12 mouse cellular contexts compared by ENCODE assay signal in the genomic region with DNA sequence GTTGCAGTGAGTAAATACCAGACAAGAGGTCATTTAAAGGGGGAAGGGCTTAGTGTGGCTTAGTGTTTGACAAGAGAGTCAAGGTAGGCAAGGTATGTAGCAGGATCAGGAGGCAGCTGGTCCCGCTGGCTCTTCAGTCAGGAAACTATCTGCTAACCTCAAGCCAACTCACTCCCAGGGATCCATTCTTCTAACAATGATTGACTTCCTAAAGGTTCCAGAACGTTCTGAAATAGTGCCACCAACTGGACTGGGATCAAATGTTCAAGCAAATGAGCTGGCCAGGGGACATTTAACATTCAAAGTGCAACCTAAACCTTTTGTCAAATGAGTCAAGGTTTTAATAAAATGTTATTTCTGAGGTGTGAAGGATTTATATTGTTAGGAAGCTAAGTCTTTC. TPM values are rescaled to one million over a fixed set of nuclear protein-coding genes. Genes with fewer than 3 reads are reported as not detected.
DNase-seq lines count a peak whose midpoint lies in the region; ATAC-seq and TF ChIP-seq lines count a peak whose summit lies in the region.
"Had no signal": no experiment of that assay in that cellular context is flagged by ENCODE, and none has a peak within 500 bp of the region (broad histone marks: within the 10 kb centered on the region; RNA-seq: fewer than 3 reads in every experiment).

No protein-coding gene starts in this region.

- WGBS in kidney, adult 2 months: 11% methylated on average over 2 of the region's 2 CpGs

- TF ChIP-seq CTCF in layer of hippocampus, adult 2 months (conservative IDR thresholded peaks at IDR 0.05): peak; percentile 50
- TF ChIP-seq CTCF in kidney, adult 2 months (conservative IDR thresholded peaks at IDR 0.05; ENCODE audit: insufficient read depth, insufficient read length, low read depth, low read length): no peak

- peaks cover 5% of the 10 kb centered on the region; the same call in 1 of the 2 replicates for H3K4me1 ChIP-seq in kidney, adult 2 months (ENCODE audit: control insufficient read depth, insufficient read depth, low read length)
- H3K4me1 ChIP-seq: embryonic facial prominence, embryonic 12.5 days; hindbrain, embryonic 15.5 days; neural tube, embryonic 12.5 days had no signal

- H3K4me3 ChIP-seq in layer of hippocampus, adult 2 months: no peak overlapping the region
- H3K4me3 ChIP-seq in kidney, adult 2 months (ENCODE audit: insufficient read depth, low read depth, low read length): no peak overlapping the region
- H3K4me3 ChIP-seq: embryonic facial prominence, embryonic 12.5 days; hindbrain, embryonic 15.5 days; megakaryocyte, embryonic 14.5 days; neural tube, embryonic 12.5 days had no signal

- peak overlapping the region; percentile 63; the same call in 1 of the 2 replicates for H3K27ac ChIP-seq in layer of hippocampus, adult 2 months
- H3K27ac ChIP-seq in kidney, adult 2 months (ENCODE audit: insufficient read depth, low read depth, low read length): peak overlapping the region; percentile 85
- H3K27ac ChIP-seq: embryonic facial prominence, embryonic 12.5 days; hindbrain, embryonic 15.5 days; neural tube, embryonic 12.5 days had no signal

- no peaks in the 10 kb centered on the region for H3K27me3 ChIP-seq in kidney, adult 2 months (replicated peaks; ENCODE audit: control insufficient read depth, insufficient read depth, low read length)
- H3K27me3 ChIP-seq: CH12.LX; embryonic facial prominence, embryonic 12.5 days; hindbrain, embryonic 15.5 days; megakaryocyte, embryonic 14.5 days; neural tube, embryonic 12.5 days had no signal

- no peak for ATAC-seq in granulocyte monocyte progenitor cell, adult 5-6 weeks (replicated peaks; ENCODE audit: poor library complexity, severe bottlenecking)

- no peak for TF ChIP-seq POLR2A in kidney, adult 2 months (IDR thresholded peaks at IDR 0.05; ENCODE audit: low read depth, low read length)

- no peak for DNase-seq in layer of hippocampus, adult 2 months (ENCODE audit: low spot score in 2 of 2)
- no peak for DNase-seq in layer of hippocampus, postnatal 14 days (ENCODE audit: low spot score in 2 of 2)
- peak; percentile 26 to 43 for DNase-seq in heart, adult 9 months (ENCODE audit: low spot score in 2 of 2)
- peak; percentile 85 for DNase-seq in kidney, adult 2 months
- DNase-seq in lung, postnatal 14 days: peak; percentile 29
- no peak for DNase-seq in adrenal gland, postnatal 36 days

- no peaks in the 10 kb centered on the region for H3K36me3 ChIP-seq in kidney, adult 2 months (ENCODE audit: control insufficient read depth, insufficient read depth, low read length)
- H3K36me3 ChIP-seq: embryonic facial prominence, embryonic 12.5 days; hindbrain, embryonic 15.5 days; neural tube, embryonic 12.5 days had no signal

RNA-seq across cellular contexts. Expression of a gene that starts 21.5 kb away (rescaled TPM):
- 10 to 100 TPM; 41.6 to 44.1 TPM for total RNA-seq in layer of hippocampus, adult 2 months (2021)
- 10 to 100 TPM; 35.4 to 38.1 TPM for total RNA-seq in layer of hippocampus, postnatal 14 days (2021)
- 32.0 and 33.9 TPM in 2 replicates for polyA plus RNA-seq in kidney, adult 2 months (2012; rRNA removed)
- 10 to 100 TPM; 62.7 to 63.9 TPM for total RNA-seq in adrenal gland, postnatal 36 days (2021)
- total RNA-seq in granulocyte monocyte progenitor cell, adult 5-6 weeks (2014; fragmentation: Nextera tagmentation): 48.6 and 63.5 TPM in 2 replicates
- total RNA-seq in granulocyte monocyte progenitor cell, adult 5-6 weeks (2017): 102 and 104 TPM in 2 replicates

RNA-seq across cellular contexts. Expression of a gene that starts 36.8 kb away (rescaled TPM):
- 10 to 100 TPM; 55.5 to 59.4 TPM for total RNA-seq in layer of hippocampus, adult 2 months (2021)
- 10 to 100 TPM; 70.1 to 70.4 TPM for total RNA-seq in layer of hippocampus, postnatal 14 days (2021)
- 132 and 175 TPM in 2 replicates for polyA plus RNA-seq in kidney, adult 2 months (2012; rRNA removed)
- total RNA-seq in adrenal gland, postnatal 36 days (2021): 100 to 1,000 TPM; 149 to 198 TPM
- total RNA-seq in granulocyte monocyte progenitor cell, adult 5-6 weeks (2014; fragmentation: Nextera tagmentation): 199 and 201 TPM in 2 replicates
- total RNA-seq in granulocyte monocyte progenitor cell, adult 5-6 weeks (2017): 150 and 161 TPM in 2 replicates

Comparison
In these comparisons a context has a peak if more than half of its experiments do, and no peak if none do; other contexts are left out.
1. DNase-seq: peak in heart, adult 9 months (2 of 2), kidney, adult 2 months (single experiment) and lung, postnatal 14 days (single experiment); none in layer of hippocampus, adult 2 months (0 of 2), layer of hippocampus, postnatal 14 days (0 of 2) and adrenal gland, postnatal 36 days (0 of 2).